Mouse (Mus musculus): ENCODE measurements at regions not wholly inside any gene's neighbourhood (a gene's known extent, or its start where the extent isn't known, plus 50 kb on each side); places are given as distances from the start of the nearest gene placed in this dataset.

DNA sequence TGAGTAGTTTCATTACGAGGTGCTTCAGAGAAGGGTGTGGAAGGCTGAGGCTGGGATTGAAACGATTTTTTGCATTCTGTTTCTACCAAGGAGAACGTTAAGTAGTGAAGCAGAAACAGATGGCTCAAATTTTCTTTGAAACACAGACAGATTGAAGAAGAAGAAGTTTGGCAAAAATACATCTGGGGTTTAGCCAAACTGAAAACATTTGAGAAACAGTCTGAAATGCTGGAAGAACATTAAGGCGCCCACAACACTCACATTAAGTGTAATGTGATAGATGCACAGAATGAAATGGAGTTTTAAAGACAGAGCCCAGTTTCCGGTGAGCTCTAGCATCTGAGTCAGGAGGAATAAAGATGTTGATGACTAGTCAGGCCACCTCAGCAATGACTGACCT, 275.5 kb downstream of the Gm5447 start:
- DNase-seq, result no peak

DNA sequence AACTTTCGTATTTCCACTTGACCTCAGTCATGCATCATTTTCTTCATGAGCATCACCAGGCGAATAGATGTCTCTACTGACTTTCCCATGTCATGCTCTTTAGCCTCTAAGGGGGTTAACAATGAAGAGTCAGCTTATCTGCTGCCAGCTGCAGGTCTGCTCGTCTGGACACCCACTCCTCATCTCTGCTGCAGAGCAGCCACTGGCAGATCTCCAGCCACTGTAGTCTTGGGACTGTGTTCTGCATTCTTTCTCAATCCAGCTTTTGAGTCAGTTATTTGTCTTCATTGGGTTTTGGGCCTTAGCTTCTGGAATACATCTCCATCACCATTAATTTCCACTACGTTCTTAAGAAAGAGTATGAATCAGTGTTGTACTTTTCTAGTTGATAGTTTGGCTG, 280.0 kb downstream of the Gm5447 start:
- DNase-seq, result no peak

DNA sequence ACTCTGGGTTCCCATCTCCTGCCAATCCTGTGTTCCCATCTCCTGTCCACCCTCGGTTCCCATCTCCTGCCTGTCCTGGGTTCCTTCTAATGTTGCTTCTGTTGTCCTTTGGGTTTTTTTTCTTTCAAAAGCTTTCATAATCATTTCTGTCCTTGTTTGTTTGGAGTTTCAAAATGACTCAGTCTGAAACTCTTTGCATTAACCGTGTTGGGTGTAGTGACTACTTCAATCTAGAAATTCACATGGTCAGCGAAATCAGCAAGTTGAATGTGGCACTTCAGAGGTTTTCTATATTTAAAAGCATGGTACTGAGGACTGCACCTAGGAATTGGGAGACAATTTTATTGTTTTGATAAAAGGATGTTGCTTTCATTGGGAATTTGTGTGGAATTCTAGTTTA, 280.7 kb downstream of the Gm5447 start:
- DNase-seq, result no peak

DNA sequence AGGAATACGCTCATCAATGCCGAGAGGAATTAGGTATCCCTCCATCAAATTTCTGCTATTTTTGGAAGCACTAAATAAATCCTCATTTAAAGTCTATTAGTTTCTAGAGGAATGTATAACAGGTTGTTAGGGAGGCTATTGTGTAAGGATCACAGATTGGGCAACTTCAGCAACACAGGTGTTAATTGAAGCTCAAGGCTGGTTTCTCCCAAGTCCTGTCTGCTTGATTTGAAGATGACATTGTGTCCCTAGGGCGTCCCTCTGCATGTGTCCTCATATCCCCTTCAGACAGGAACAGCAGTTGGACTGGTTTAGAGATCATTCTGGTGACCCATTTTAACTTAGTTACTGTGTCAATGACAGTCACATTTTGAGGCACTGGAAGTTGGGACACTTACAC, 281.5 kb downstream of the Gm5447 start:
- no peak for DNase-seq

DNA sequence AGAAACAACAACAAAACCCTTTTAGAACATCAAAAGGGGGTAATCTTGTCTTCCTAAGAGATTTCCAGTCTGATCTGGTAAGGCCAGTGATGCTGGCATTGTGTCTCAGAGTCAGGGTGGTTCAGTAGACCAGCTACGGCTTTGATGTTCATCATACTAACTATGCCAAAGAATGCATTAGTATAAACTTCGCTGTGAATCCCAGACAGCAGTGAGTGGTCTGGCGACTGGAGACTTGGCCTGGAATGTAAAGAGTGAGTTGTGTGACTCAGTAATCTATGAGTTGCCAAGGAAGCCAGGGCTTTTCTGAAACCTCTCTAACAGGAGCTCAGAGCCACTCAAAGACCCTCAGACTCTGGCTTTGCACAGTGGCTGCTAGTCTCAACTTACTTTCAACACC, 288.1 kb upstream of the Foxq1 start:
- no peak for DNase-seq

DNA sequence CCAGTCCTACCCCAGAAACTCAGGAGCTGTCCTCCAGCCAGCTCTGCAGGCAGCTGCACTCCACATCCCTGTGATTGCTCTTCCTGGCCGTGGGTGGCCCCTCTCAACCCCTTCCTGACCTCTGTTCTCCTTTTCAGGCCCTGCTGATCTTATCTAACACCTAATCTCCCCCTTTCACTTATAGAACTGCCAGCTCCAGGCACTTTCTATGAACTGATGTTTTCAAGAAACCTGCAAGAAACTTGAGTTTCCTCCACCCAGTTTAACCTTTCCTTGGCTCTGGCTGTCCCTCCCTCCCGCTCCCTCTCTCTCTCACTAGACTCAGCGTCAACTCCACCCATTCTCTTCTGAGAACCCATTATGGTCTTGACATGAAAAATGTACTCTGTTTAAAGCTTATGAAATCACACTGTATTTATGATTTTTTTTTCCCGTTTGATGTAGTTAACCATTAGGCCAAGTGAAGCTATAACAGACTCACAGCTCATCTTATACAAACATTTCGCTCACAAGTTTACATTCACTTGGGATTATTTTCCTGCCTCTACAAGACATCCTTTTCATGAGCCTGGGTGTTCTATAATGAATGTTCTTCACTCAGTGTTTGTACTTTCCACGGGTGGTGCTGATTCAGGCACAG, 279.8 kb upstream of the Foxq1 start:
- no peak for DNase-seq

DNA sequence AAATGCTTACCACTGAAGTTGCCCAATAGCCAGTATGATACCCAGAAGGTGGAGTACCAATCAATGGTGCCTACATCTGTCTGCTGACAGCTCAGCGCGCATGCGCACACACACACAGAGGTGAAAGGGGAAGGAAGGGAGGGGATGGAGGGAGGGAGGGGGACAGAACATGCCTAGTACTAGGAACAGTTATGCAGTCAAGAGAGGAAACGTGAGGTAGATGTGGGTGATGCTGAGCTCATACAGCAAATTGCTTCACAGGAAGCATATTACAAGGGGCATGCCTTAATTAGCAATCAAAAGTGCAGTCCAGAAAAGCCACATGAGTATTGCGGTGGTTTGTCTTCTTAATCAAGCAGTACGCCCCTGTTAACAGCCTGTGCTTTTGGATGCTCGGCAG, 265.3 kb upstream of the Foxq1 start:
- DNase-seq, result no peak

DNA sequence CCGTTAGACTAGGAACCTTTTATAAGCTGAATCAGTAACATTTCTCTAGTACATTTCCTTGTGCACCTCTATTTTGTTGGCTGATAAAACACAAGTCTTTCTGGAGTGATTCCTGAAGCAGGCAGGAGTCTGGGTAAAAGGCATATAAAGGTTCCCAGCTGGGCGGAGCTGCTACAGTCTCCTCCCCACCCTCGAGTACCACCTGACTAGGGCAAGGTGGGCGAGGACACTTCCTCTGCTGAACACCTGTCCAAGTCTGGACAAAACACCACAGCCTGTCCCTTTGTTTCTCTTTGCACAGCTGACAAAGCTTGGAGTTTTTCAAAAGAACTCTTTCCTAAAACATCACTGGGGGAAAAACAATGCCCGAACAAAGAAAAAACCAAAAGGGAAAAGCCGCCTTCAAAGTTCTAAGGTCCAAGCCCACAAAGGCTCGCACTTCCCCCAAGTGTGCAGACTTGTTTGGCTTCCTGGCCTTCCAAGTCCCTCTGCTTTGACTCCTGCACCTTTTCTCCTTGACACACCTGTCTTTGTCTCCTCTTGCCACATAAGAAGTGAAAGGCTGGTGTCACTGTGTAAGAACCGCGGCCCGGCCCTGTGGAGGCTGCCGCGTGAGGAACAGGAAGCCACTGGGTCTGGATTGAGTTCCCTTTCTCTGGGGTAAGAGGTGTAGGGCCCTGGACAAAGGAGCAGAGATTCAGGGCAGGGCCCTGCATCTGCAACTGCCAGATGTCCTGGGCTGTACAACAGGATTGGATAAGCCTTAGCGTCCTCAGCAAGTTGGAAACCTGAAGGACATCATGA, 263.1 kb upstream of the Foxq1 start:
- DNase-seq, result no peak

DNA sequence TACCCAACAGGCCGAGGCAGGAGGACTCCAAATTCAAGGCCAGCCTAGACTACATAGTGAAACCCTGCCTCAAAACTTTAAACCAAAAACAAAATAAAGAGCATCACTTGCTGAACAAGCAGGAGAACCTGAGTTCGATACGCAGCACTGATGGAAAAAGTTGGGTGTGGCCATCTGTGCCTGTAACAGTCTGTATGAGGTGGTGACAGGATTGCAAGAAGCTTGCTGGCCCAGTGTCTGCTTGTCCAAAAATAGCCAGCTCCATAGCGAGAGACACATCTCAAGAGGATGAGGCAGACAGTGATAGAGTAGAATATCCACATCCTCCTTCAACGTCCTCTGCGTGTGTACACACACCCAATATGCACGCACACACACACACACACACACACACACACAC, 261.9 kb upstream of the Foxq1 start:
- no peak for DNase-seq

DNA sequence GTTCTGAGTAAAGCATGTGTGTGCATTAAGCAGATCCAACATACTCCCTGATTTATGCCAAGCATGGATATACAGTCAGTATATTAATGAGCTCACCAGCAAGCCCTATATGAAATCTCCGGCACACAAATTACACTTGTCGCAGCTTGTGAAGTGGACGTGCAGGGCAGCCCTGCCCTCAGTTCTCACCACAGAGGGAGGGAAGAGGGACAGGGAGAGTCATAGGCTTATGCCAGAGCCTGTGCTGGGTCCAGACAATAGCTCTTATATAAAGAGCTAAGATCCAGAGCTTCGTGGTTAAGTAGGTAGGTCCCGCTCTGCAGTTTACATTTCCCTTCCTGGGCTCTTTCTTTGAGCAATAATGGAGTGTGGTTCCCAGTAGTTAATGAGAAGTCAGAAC, 252.7 kb upstream of the Foxq1 start:
- no peak for DNase-seq

DNA sequence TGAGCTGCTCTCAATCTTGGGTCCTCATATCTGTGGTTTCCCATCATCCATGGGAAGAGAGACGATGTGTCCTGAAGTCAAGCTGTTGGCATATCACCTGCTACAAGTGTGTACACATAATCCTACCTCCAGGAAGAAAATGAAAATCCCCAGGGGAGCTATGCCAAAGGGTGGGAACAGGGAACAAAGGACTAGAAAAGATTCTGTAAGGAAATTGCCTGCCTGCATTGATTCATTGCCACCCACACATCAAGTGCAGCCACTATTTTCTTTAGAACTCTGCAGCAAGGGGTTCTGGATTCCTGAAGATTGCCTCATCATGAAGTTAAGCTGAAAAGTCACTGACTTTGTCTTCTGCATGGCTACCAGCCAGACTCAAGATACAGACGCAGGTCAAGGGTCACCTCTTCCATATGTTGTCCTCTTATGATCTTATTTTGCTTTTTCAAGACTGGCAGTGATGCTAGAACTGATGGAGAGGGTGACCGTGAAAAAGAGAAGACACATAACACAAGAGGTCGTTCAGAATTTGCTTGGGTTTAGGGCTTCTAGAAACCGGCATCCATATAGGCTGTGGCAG, 251.6 kb upstream of the Foxq1 start:
- DNase-seq, result no peak

DNA sequence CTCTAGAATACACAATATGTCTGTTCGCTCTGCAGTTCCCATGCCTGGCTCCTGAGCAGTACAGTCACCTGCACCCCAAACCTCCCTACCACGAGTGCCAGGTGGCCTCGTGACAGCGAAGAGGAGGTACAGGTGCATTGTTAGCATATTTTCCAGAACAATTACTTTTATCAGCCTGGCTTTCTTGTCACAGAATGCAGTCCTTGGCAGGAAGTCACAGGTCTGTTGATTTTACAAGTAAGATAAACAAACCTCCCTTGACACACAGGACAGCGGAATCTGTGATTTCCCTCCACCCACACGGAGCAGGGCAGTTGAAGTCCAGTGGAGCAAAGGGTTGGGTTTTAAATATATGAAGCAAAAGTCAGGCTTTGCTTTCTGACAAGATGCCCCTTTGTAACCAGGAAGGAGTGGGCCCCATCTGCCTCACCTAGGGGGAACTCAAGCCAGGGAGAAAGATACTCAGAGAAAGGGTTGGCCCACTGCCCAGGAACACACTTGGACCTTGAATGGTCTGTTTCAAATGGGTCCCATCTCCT, 246.8 kb upstream of the Foxq1 start:
- no peak for DNase-seq

DNA sequence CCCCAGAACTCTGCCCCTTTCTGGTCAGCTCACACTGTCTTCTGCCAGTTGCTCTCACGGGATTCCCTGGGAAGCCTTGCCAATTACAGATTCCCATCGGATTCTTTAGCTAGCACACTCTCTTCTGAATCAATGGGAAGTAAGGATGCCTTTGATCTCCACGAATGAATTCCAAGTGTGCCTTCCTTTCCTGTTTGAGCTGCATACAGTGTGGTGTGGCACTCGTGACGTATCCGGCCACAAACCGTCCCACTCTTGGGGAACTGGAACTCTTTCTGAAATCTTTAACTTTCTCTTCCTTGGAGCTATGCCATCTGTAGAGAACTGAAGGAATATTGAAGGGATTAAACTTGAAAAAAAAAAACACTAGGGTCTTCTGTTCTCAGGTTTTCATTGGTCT, 243.2 kb upstream of the Foxq1 start:
- DNase-seq, result no peak

DNA sequence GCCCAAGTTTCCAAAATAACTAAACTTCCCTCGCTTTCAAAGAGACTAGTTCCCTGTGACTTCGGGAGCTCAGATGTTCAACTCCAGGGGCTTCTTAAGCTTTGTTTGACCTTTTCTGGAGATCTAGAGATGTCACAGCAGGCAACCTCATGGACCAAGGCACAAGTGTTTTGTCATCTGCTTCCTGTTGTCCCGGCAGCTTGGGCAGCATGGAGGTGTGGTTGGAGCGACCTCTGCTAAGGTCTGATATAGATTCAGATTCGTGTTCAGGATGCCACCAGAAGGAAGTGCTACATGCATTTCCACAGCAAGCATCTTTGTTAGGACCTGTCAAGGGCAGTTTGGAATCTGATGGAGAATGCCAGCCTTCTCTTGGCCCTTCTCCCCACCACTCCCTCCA, 242.1 kb upstream of the Foxq1 start:
- no peak for DNase-seq

DNA sequence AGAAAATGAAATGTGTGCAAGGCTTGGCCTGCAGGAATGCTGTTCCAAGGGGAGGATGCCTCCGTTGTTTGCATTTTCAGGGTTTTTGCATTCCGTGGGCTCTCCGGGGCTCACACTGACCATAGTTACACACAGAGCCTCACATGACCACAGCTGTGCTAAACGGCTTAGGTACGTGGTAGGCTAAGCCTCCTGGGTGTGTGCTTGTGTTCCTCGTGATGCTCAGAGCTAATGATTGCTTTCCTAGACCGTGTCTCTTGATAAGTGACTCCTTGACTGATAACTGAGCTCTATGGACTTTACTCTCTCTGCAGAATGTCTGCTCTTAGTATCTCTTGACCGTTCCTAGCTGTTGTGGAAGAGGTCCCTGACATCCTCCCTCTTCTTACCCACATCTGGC, 238.9 kb upstream of the Foxq1 start:
- DNase-seq, result no peak

DNA sequence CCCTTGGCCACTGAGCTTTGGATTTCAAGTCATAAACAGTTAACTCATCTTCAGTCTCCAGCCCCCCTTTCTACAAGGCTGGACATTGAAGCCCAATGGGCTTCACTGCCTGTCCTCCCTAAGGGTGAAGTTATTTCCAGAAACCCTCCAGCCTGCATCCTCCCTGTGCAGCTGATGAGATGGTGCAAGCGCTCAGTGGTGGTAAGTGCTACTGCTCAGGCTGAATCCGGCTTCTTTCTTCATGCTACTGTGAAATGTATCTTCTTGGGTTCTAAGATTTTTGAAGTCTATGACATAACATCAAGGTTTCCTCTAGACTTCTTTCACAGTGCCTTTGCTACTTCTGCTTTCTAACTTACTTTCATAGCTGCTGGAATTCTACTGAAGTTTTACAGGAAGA, 237.9 kb upstream of the Foxq1 start:
- DNase-seq, result no peak

DNA sequence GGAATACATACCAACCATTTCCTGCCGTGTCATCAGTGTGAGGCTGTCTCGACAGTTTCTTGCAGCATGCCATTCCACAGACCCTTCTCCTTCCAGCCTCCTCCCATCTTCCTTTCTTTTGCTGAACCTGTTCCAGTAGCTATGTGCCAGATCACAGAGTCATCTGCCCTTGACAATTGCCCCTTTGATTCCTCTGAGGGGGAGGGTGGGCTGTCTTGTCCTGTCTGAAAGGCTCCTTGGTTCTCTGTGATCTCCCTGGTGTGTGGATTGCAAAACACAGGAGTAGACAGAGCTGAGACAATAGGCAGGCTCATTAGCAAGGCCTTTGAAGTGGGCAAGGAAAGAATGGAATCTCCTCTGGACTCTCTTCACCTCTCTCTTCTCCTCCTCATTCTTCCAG, 234.5 kb upstream of the Foxq1 start:
- DNase-seq, result no peak

DNA sequence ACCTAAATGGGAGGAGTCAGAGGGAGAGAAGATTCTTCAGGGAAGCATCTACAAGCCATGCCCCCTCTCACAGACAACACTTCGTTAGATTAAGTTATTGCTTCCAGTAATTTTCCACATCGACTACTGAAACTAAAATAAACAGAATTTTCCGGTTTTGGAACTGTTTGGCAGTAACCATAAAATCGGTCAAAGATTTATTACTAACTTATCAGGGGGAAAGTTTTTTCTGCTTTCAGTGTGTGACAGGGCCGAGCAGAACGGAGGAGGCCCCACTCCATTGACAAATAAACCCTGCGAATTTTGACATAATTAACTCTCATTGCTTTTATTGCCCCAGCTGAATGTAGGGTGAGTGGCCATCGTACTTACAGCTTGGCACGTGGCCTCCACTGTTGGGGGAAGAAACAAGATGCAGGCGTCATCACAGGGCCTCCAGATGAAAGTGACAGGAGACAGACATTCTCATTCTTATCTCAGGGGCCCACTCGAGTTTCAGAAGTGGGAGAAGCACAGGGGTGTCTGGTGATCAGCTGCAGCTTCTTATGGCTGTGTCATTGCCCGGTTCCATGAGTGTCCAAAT, 229.6 kb upstream of the Foxq1 start:
- peak in 1 of 2 experiments; percentile 34 for DNase-seq

DNA sequence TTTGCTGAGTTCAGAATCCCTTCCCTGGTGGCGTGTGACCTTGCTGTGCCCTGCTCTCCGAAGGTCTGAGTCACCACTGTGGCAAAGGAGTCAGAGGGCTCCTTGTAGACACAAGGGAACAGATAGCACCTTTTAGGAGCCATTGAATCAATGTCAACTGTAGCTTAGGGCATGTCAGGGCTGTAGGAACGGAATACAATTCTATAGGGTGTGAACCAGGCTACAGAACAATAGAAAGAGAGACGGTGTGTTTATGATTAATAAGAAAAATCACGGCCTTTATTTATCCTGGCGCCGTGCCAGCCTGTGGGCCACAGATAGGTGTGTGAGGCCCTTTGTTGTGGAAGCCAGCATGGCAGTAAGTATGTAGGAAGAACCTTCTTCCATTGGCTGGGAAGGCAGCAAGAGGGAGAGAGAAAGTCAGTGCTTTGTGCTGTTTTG, 228.4 kb upstream of the Foxq1 start:
- DNase-seq, result no peak

DNA sequence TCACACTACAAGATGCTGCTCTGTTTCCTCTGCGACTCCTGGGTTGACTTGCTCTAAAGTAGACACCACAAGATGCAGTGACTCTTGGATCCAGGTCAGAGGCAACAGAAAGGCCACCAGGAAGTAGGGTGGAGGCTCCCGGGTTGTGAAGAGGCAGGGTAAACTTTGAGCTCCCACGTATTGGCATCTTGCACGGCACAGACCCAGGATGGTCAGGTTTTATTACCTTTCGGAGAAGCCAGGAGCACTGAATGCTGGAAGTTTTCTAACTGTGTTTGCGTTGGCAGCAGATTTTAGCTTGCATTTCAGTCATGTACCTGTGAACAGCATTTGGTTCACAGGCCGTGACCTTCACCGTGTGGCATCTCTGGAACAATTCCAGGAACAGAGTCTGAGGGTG, 227.2 kb upstream of the Foxq1 start:
- DNase-seq, result peak in 1 of 2 experiments; percentile 48

DNA sequence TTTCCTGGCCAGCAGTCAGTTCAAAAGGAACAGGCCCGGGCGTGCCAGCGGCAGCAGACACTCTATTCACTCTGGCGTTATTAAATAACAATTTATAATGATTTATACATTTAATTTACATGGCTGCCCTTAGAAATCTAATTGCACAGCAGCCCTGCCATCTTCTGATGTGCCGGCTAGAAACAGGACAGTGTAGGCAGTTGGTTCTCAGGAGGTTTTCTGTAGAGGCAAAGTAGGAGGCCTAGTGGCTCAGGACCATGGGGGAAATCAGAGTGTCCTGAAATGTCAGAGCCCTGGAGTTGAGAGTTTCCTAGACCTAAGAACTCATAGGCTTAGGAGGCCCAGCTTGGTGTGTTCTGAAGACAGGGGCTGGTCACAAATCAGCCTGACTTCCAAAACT, 225.2 kb upstream of the Foxq1 start:
- no peak for DNase-seq

DNA sequence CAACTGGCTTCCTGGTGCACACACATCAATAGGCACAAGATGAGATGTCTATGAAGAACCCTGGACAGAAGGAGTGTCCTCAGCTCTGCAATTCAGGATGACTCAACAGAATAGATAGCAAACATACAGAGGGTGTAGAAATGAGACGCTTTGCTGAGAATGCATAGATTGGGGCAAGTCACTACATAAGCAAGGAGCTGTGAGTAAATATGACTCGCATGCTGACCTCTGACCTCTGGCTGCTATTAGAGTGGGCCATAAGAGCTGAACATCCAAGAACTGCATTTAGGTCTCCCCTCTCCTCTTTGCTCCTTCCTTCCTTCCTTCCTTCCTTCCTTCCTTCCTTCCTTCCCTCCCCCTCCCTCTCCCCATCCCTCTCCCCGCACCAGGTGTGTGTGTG, 221.0 kb upstream of the Foxq1 start:
- no peak for DNase-seq

DNA sequence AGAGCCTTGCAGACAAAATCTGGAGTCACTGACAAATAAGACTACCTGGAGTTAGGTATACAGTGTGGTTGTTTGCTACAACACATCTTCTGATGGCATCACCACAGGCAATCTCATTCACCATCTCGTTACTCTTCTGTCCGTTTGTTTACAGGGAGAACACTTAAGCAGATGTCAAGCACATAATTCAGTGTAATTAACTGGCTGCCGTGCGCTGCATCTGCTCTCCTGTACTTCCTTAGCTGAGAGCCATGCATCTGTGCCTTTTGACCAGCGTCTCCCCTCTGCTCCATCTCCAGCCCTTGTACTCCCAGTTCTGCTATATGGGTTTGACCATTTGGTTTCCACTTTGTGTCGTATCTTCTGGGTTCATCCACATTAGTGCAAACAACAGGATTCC, 218.3 kb upstream of the Foxq1 start:
- DNase-seq, result no peak

DNA sequence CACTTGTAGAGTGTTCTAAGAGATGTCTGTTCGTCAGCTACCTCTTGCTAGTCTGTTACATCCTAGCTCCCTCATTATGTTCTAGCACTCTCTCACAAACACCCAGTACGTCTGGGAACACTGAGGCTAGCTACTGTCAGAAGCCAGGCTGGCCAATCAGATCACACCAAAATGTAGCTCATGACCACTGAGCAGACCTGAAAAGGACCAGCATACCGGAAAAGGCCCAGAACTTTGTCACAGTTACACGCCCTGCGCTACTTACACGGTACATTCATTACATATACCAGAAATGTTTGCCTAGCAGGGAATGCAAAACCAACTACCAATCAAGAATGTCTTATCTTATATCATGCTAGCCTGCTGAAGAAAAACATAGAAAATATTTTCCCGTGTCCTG, 216.5 kb upstream of the Foxq1 start:
- DNase-seq, result no peak

Data from kidney, adult 8-10 months (tissue).